Mouse (Mus musculus): ENCODE measurements at regions not wholly inside any gene's neighbourhood (a gene's known extent, or its start where the extent isn't known, plus 50 kb on each side); places are given as distances from the start of the nearest gene placed in this dataset.

DNA sequence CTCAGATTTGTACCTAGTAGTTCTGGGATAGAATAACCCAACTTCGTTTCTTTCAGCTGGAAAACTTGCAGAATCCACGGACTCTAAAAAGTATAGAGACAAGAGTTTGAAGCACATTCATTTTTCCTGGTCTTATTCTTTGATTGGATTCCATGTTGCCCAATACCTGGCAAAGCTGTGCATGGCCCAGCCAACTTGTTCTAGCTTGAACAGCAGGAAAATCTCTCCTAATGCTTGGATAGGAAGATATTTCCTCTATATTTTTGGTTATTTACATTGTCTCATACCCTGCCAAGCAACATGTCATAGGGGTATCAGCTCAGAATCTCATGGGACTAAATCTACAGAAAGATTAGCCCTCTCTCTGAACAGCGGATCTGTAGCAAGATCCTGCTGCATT lies 492.3 kb upstream of the Kif2a start:
- Histone ChIP-seq H3K27ac (no peak overlapping the region), H3K9ac (no peak overlapping the region), H3K4me2 (replicated peaks) (no peak overlapping the region), H3K4me3 (no peak overlapping the region), H3K27me3 (no peaks in the 10 kb centered on the region), H3K36me3 (no peaks in the 10 kb centered on the region), H3K9me3 (replicated peaks) (no peaks in the 10 kb centered on the region), H3K4me1 (no peaks in the 10 kb centered on the region)
- no peak for ATAC-seq (ENCODE audit: low FRiP score)
- 84% methylated on average over 3 of the region's 3 CpGs for WGBS

DNA sequence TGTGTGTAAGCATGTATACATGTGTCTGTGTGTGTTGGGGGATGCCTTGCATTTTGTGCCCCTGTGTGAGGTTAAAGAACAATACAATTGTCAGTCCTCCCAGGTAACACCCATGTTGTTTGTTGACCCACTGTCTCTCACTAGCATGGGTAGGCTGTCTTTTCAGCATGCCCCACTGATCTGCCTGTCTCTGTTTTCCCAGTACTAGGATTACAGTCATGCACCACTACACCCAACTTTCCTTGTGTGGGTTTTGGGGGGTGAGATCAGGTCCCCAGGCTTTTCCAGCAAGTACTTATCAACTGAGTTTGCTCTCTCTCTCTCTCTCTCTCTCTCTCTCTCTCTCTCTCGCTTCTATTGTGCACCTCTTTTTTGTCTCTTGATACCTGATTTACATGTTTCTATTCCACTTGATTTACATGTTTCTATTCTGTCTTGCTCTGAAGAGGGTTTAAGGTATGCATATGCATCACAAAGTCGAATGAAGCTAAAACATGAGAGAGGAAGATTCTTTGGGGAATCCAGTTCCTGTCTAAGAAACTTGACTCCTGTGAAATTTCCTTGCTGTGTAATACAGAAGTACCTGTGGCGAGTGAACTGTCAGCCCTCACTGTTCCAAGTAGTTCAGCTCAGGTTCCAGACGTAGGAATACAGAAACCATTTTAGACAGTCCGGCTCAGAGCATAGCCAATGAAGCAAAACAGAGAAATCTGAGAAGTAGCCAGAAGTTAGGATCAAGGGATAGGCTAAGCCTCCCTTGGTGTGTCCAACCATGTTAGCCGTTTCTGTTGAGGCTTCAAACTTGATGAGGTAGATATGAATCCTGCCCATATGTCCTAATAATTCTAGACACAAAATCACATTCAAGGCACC lies 491.6 kb upstream of the Kif2a start:
- Histone ChIP-seq H3K9me3 (replicated peaks) (no peaks in the 10 kb centered on the region), H3K4me2 (replicated peaks) (no peak overlapping the region), H3K4me3 (no peak overlapping the region), H3K36me3 (no peaks in the 10 kb centered on the region), H3K4me1 (no peaks in the 10 kb centered on the region), H3K27me3 (no peaks in the 10 kb centered on the region), H3K27ac (no peak overlapping the region), H3K9ac (no peak overlapping the region)
- ATAC-seq (ENCODE audit: low FRiP score), result no peak
- WGBS, result 64% methylated on average over 6 of the region's 6 CpGs

DNA sequence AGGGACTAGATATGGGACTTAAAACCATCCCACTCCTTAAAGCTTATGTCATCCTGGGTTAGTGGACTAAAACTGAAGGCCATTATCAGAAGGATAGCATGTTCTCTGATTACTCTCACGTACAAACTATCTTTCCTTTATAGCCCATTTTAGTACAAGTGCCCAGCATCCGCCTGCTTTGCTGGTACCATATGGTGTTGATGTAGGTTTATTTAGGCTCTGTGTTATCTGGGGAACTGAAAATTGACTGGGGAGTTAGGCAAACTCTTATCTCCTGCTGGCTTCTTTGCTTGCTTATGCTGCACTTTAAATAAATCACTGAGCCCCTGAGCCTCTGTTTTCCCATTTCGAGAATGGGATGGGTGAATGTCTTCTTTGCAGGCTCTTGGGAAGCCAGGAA lies 485.4 kb upstream of the Kif2a start:
- H3K9ac ChIP-seq, result no peak overlapping the region
- no peak overlapping the region for H3K27ac ChIP-seq
- ATAC-seq (ENCODE audit: low FRiP score), result no peak
- no peak overlapping the region for H3K4me2 ChIP-seq (replicated peaks)
- H3K4me3 ChIP-seq, result no peak overlapping the region
- H3K27me3 ChIP-seq, result no peaks in the 10 kb centered on the region
- H3K9me3 ChIP-seq (replicated peaks), result no peaks in the 10 kb centered on the region
- no peaks in the 10 kb centered on the region for H3K36me3 ChIP-seq
- 71% methylated on average over 3 of the region's 3 CpGs for WGBS
- H3K4me1 ChIP-seq, result no peaks in the 10 kb centered on the region

DNA sequence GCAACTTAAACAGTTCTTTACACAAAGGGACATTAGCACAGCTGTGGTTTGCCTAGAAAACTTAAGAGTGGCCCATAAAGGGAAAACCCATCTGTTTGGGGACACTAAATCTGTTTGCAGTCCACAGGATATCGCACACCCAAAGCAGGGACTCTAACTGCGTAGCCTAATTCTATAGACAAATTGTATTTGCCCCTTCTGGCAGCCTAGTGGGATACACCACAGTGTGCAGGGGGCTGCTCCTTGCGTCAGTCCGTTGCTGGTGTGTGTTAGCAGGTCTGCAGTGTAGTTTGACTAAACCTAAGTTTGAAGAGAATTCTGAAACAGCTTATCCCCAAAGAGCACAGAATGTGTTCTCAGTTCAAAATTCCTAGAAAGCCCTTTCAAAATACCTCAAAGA lies 484.9 kb upstream of the Kif2a start:
- no peak for ATAC-seq (ENCODE audit: low FRiP score)
- H3K27me3 ChIP-seq, result no peaks in the 10 kb centered on the region
- H3K27ac ChIP-seq, result no peak overlapping the region
- H3K36me3 ChIP-seq, result no peaks in the 10 kb centered on the region
- H3K9ac ChIP-seq, result no peak overlapping the region
- 72% methylated on average over 4 of the region's 4 CpGs for WGBS
- H3K4me1 ChIP-seq, result no peaks in the 10 kb centered on the region
- no peaks in the 10 kb centered on the region for H3K9me3 ChIP-seq (replicated peaks)
- H3K4me2 ChIP-seq (replicated peaks), result no peak overlapping the region
- no peak overlapping the region for H3K4me3 ChIP-seq

DNA sequence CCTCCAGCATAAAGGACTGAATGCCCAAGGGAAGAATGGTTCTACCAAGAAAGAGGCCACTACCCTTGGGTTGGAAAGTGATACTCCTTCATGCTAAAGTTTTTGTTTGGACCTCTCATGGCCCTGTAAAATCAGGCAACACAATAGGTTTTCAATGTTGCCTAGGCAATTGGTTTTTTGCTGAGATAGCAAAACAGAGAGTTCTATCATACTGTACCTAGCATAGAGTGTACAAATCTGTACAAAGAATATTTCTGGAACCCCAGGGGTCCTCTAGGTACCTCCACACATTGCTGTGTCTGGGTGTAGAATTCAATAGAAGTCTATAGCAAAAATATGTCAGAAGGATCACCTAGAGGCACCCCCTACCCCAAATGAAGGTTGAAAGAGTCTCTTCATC lies 483.4 kb upstream of the Kif2a start:
- no peak for ATAC-seq (ENCODE audit: low FRiP score)
- Histone ChIP-seq H3K27ac (no peak overlapping the region), H3K36me3 (no peaks in the 10 kb centered on the region), H3K9me3 (replicated peaks) (no peaks in the 10 kb centered on the region), H3K4me1 (no peaks in the 10 kb centered on the region; the same call in 1 of the 2 replicates), H3K27me3 (no peaks in the 10 kb centered on the region), H3K9ac (no peak overlapping the region), H3K4me3 (no peak overlapping the region), H3K4me2 (replicated peaks) (no peak overlapping the region)

DNA sequence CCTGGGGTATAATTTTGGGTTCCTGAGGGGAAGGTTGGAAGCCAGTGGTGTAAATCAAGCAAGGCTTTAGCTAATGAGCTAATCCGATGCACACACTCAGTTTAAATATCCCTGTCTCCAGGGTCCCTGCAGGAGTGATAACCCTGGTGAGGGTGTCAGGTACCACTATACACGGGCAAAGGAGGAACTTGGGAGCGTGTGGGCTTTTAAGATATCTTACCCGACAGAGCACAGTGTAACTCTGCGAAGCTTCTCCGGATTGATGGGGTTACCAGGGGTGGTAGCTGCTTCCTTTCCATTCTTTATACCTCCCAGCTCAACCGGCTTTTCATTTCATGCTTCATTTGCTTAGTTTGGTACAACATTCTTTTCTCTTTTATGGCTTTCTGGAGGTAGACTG lies 480.3 kb upstream of the Kif2a start:
- Histone ChIP-seq H3K27me3 (no peaks in the 10 kb centered on the region), H3K36me3 (no peaks in the 10 kb centered on the region), H3K4me3 (no peak overlapping the region), H3K27ac (no peak overlapping the region), H3K4me1 (no peaks in the 10 kb centered on the region; the same call in 1 of the 2 replicates), H3K9me3 (replicated peaks) (no peaks in the 10 kb centered on the region), H3K4me2 (replicated peaks) (no peak overlapping the region), H3K9ac (no peak overlapping the region)
- no peak for ATAC-seq (ENCODE audit: low FRiP score)
- WGBS, result 41% methylated on average over 7 of the region's 7 CpGs

DNA sequence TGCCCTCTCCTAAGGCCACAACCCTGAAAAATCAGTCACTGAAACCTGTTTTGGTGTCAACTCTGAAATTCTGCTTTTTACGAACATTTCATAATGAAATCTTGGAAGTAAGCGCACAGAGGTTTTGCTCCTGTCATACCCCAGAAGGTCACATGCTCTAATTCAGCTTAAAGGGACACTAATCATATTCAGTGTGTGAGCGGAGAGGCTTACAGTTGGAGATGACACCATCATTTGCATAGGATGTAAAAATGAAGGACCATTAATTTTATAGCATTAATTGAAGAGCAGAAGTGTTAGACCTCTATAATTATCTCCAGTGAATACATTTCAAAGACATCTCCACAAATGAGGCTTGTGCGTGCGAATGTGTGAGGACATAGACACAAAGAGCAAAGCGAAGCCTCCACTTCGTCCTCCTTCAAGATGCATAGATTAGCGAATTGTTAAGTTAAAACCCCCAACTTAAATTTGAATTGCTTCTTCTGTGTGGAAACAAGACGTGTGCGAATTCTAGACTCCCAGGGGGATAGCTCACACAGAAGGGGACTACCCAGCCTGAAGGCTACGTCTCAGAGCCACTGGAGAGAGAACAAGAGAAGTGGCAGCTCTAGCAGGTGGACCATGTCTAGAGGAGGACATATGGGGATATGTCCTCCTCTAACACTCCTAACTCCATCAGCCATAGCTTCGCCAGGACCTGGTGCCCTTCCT lies 479.0 kb upstream of the Kif2a start:
- H3K4me1 ChIP-seq, result no peaks in the 10 kb centered on the region; the same call in 1 of the 2 replicates
- H3K27me3 ChIP-seq, result no peaks in the 10 kb centered on the region
- H3K4me2 ChIP-seq (replicated peaks), result no peak overlapping the region
- ATAC-seq (ENCODE audit: low FRiP score), result no peak
- H3K4me3 ChIP-seq, result no peak overlapping the region
- no peak overlapping the region for H3K27ac ChIP-seq
- no peak overlapping the region for H3K9ac ChIP-seq
- no peaks in the 10 kb centered on the region for H3K36me3 ChIP-seq
- no peaks in the 10 kb centered on the region for H3K9me3 ChIP-seq (replicated peaks)
- WGBS, result 76% methylated on average over 12 of the region's 12 CpGs

DNA sequence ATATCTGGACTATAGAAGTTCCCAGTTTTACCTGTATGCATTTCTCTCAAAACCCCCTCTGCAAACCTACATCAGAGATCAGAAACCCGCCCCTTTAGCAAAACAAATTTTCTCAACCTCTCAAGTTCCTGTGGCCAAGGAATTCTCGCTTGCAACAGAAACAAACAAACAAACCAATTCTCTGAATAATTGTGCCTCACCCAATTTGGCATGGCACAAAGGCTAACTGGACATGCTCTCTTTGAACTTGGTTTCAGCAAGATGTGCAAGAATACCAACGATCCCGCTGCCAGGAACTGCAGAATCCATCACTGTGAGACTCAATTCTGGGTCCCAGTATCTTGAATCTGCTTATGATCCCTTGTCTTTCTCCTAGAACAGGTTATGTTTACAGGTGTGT lies 477.4 kb upstream of the Kif2a start:
- no peak overlapping the region for H3K4me2 ChIP-seq (replicated peaks)
- no peak overlapping the region for H3K27ac ChIP-seq
- H3K4me3 ChIP-seq, result no peak overlapping the region
- H3K27me3 ChIP-seq, result no peaks in the 10 kb centered on the region
- no peak overlapping the region for H3K9ac ChIP-seq
- H3K36me3 ChIP-seq, result no peaks in the 10 kb centered on the region
- no peaks in the 10 kb centered on the region for H3K9me3 ChIP-seq (replicated peaks)
- ATAC-seq (ENCODE audit: low FRiP score), result no peak
- 79% methylated on average over 4 of the region's 4 CpGs for WGBS
- H3K4me1 ChIP-seq, result no peaks in the 10 kb centered on the region; the same call in 1 of the 2 replicates

DNA sequence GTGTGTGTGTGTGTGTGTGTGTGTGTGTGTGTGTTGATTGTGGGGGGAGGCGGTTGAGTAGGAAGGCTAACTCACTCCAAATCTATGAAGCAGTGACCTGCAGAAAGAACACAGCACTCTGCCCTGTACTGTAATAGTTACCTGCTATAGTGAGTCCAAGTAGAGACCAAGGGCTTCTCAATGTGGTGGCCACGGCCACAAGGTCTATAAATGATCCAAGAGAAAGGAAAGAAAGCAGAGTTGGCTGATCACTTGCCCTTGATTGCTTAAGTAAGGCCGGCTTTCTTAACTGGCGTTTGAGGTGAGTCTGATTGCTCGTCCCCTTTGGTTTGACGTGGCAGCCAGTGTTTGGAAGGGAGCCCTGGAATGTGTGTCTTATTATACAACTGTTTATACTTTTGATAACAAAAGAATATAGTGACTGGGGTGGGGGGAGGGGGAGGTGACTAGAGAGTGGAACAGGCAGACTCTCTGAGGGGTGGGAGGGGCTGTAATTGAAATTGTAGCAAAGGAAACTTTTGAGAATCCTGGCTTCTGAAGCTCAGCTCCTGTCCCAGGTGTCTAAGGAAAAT lies 473.3 kb upstream of the Kif2a start:
- Histone ChIP-seq H3K27me3 (no peaks in the 10 kb centered on the region), H3K4me3 (no peak overlapping the region), H3K4me2 (replicated peaks) (no peak overlapping the region), H3K9ac (no peak overlapping the region), H3K36me3 (no peaks in the 10 kb centered on the region), H3K27ac (no peak overlapping the region), H3K4me1 (no peaks in the 10 kb centered on the region), H3K9me3 (replicated peaks) (no peaks in the 10 kb centered on the region)
- ATAC-seq (ENCODE audit: low FRiP score), result no peak
- WGBS, result 53% methylated on average over 6 of the region's 6 CpGs

DNA sequence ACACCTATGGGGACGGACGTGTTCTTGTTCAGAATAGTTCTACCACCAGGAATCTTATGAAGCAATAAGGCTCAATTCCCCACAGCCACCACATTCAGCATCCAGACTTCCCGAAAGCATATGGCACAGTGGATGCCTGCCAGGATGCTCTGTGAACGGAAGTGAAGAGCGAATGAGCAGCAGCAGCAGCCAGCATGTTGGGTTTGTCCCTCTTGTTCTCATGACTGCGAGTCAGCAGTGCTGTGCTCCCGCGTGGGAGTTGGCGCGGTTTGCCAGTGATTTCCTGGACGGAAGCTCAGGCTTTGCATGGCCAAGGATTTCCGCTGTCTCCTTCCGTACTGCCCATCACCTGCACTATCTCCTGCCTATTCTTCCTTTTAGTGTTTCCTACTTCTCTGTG lies 471.8 kb upstream of the Kif2a start:
- no peak overlapping the region for H3K4me3 ChIP-seq
- ATAC-seq (ENCODE audit: low FRiP score), result no peak
- H3K27me3 ChIP-seq, result no peaks in the 10 kb centered on the region
- no peaks in the 10 kb centered on the region for H3K36me3 ChIP-seq
- no peak overlapping the region for H3K9ac ChIP-seq
- H3K4me1 ChIP-seq, result no peaks in the 10 kb centered on the region
- H3K4me2 ChIP-seq (replicated peaks), result no peak overlapping the region
- no peak overlapping the region for H3K27ac ChIP-seq
- 85% methylated on average over 13 of the region's 13 CpGs for WGBS
- no peaks in the 10 kb centered on the region for H3K9me3 ChIP-seq (replicated peaks)

DNA sequence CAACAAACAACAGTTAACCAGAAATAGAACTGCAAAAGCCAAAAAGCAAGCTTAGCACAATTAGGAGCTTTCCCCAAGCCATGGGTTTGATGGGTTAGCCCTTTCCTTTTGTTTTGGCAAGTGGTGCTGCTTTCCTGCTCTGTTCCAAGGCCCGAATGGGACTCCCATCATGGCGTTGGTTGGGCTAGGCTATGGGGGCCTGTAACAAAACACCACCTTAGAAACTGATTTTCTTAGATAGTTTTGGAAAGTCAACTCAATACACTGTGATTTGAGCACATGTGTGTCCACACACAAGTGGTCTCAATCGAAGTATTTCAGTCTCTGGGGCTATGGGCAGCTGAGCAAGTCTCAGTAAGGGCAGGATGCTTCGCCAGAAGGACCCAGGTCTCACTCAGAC lies 470.5 kb upstream of the Kif2a start:
- H3K27me3 ChIP-seq, result no peaks in the 10 kb centered on the region
- WGBS, result 90% methylated on average over 4 of the region's 4 CpGs
- no peak overlapping the region for H3K4me3 ChIP-seq
- no peaks in the 10 kb centered on the region for H3K36me3 ChIP-seq
- H3K4me1 ChIP-seq, result no peaks in the 10 kb centered on the region
- no peak for ATAC-seq (ENCODE audit: low FRiP score)
- no peaks in the 10 kb centered on the region for H3K9me3 ChIP-seq (replicated peaks)
- no peak overlapping the region for H3K4me2 ChIP-seq (replicated peaks)
- no peak overlapping the region for H3K9ac ChIP-seq
- no peak overlapping the region for H3K27ac ChIP-seq

DNA sequence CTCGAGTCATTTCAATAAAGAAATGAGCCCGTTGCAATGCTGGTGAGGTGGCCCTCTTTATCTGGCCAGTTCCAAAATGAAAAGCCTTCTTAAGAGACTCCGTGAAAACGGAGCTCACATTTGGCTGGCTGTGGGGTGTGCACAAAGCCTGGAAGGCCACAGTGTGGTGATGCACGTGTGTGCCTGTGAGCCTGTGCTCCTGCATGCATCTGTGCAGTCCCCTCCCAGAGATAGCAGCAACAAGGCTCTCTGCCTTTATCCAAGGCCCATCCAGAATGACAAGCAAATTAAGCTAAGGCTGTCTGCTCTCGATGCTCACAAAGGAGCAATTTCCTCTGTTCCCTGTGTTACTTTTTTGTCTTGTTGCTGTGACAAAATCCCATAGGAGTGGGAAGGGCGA lies 469.5 kb upstream of the Kif2a start:
- Histone ChIP-seq H3K9me3 (replicated peaks) (no peaks in the 10 kb centered on the region), H3K4me2 (replicated peaks) (no peak overlapping the region), H3K27ac (no peak overlapping the region), H3K27me3 (no peaks in the 10 kb centered on the region), H3K4me3 (no peak overlapping the region), H3K36me3 (no peaks in the 10 kb centered on the region), H3K4me1 (no peaks in the 10 kb centered on the region), H3K9ac (no peak overlapping the region)
- ATAC-seq (ENCODE audit: low FRiP score), result no peak
- 52% methylated on average over 7 of the region's 7 CpGs for WGBS

Measured in hindbrain, embryonic 12.5 days (tissue).